Mouse (Mus musculus) heart, postnatal 36 days (tissue): ENCODE measurements around the gene C130026I21Rik. TPM values are rescaled to one million over a fixed set of nuclear protein-coding genes. Genes with fewer than 3 reads are reported as not detected.
"Not testable (repeated sequence)": the region's sequence is repeated elsewhere in the genome, so short reads cannot be mapped to it uniquely, and the experiment has no call there.

Experiments
- DNase-seq, 2 experiments: peaks; one replicate each; pipeline ENCODE4 v3.0.0; 2021 to 2022
- intact Hi-C: fragments of 180-260 bp; cut with DNase I; formaldehyde crosslinking; loops from one replicate; pipeline ENCODE4 v1.15.1; 2025
- total RNA-seq, 2 experiments: library from RNA; stranded (reverse); gene quantifications; 2 replicates each; pipeline ENCODE4 v1.2.3; 2021

Gene C130026I21Rik
- total RNA-seq: 1 to 10 TPM in 1 of 2 experiments, under 1 TPM in 1; 0.75 to 1.2 TPM

- intact Hi-C loops, DNase-seq: not testable (repeated sequence)
These were observed at the start of gene C130026I21Rik for GRCm38 (mm10) chr1:85270466-85270865. TSS of gene C130026I21Rik (minus strand) at chr1:85270566.

- peak; percentile 6 to 47 for DNase-seq
- intact Hi-C loops: not testable (repeated sequence)
These were observed 16.7 kb upstream of the C130026I21Rik start for GRCm38 (mm10) chr1:85287063-85287462.

- intact Hi-C loops: not testable (repeated sequence)
These were observed 6.1 kb upstream of the C130026I21Rik start for GRCm38 (mm10) chr1:85276421-85276820.

GRCm38 (mm10) chr1:85258634-85259033 lies 11.7 kb downstream of the C130026I21Rik start:
- DNase-seq: peak in 1 of 2 experiments; percentile 23
- intact Hi-C loops: not testable (repeated sequence)

More at GRCm38 (mm10) chr1:85276421-85276820, 6.1 kb upstream of the C130026I21Rik start:
- not testable (repeated sequence) for DNase-seq

GRCm38 (mm10) chr1:85255217-85255616 lies 15.1 kb downstream of the C130026I21Rik start:
- DNase-seq, intact Hi-C loops: not testable (repeated sequence)

GRCm38 (mm10) chr1:85251211-85251610 lies 19.2 kb downstream of the C130026I21Rik start:
- DNase-seq, intact Hi-C loops: not testable (repeated sequence)

GRCm38 (mm10) chr1:85248985-85249384 lies 21.4 kb downstream of the C130026I21Rik start:
- intact Hi-C loops, DNase-seq: not testable (repeated sequence)

GRCm38 (mm10) chr1:85246776-85247460 lies 23.4 kb downstream of the C130026I21Rik start:
- DNase-seq, intact Hi-C loops: not testable (repeated sequence)

GRCm38 (mm10) chr1:85246266-85246665 lies 24.1 kb downstream of the C130026I21Rik start:
- DNase-seq, intact Hi-C loops: not testable (repeated sequence)

- intact Hi-C loops: not testable (repeated sequence)
These were observed 25.4 kb downstream of the C130026I21Rik start for GRCm38 (mm10) chr1:85244941-85245340.

GRCm38 (mm10) chr1:85243023-85243422 lies 27.3 kb downstream of the C130026I21Rik start:
- DNase-seq, intact Hi-C loops: not testable (repeated sequence)

More at GRCm38 (mm10) chr1:85244941-85245340, 25.4 kb downstream of the C130026I21Rik start:
- not testable (repeated sequence) for DNase-seq

- intact Hi-C loops, DNase-seq: not testable (repeated sequence)
These were observed 31.2 kb downstream of the C130026I21Rik start for GRCm38 (mm10) chr1:85239018-85239775.

GRCm38 (mm10) chr1:85206531-85206930 lies 63.8 kb downstream of the C130026I21Rik start:
- DNase-seq, intact Hi-C loops: not testable (repeated sequence)

GRCm38 (mm10) chr1:85199523-85199922 lies 70.8 kb downstream of the C130026I21Rik start:
- intact Hi-C loops: not testable (repeated sequence)
- peak in 1 of 2 experiments; percentile 7 for DNase-seq

GRCm38 (mm10) chr1:85198647-85199350 lies 71.6 kb downstream of the C130026I21Rik start:
- intact Hi-C loops, DNase-seq: not testable (repeated sequence)

GRCm38 (mm10) chr1:85196732-85197131 lies 73.6 kb downstream of the C130026I21Rik start:
- DNase-seq, intact Hi-C loops: not testable (repeated sequence)

- intact Hi-C loops, DNase-seq: not testable (repeated sequence)
These were observed 76.6 kb downstream of the C130026I21Rik start for GRCm38 (mm10) chr1:85193761-85194160.

GRCm38 (mm10) chr1:85181981-85182380 lies 88.4 kb downstream of the C130026I21Rik start:
- intact Hi-C loops, DNase-seq: not testable (repeated sequence)

GRCm38 (mm10) chr1:85178971-85179370 lies 91.4 kb downstream of the C130026I21Rik start:
- DNase-seq, intact Hi-C loops: not testable (repeated sequence)

GRCm38 (mm10) chr1:85162841-85163240 lies 107.5 kb downstream of the C130026I21Rik start:
- intact Hi-C loops, DNase-seq: not testable (repeated sequence)
